In genomic region chr5:74252672-74253286, GRCm38 (mm10) we compare ENCODE assay signal across 12 mouse cellular contexts. TPM values are rescaled to one million over a fixed set of nuclear protein-coding genes. Genes with fewer than 3 reads are reported as not detected.
A peak's percentile ranks its signal among the peaks of the same experiment; 100 is the strongest.
DNase-seq lines count a peak whose midpoint lies in the region; ATAC-seq and TF ChIP-seq lines count a peak whose summit lies in the region.
"Had no signal": no experiment of that assay in that cellular context is flagged by ENCODE, and none has a peak within 500 bp of the region (broad histone marks: within the 10 kb centered on the region; RNA-seq: fewer than 3 reads in every experiment).

No protein-coding gene starts in this region.

- H3K4me1 ChIP-seq in forebrain, embryonic 13.5 days = no peaks in the 10 kb centered on the region
- H3K4me1 ChIP-seq in forebrain, embryonic 12.5 days = peaks cover 10% of the 10 kb centered on the region
- H3K4me1 ChIP-seq in lung, postnatal 0 days (ENCODE audit: insufficient read depth, low read depth, low read length) = peaks cover 16% of the 10 kb centered on the region; the same call in 1 of the 2 replicates

- no peak overlapping the region for H3K27ac ChIP-seq in forebrain, embryonic 13.5 days
- H3K27ac ChIP-seq in forebrain, embryonic 12.5 days = no peak overlapping the region
- peak overlapping the region; percentile 54; the same call in 1 of the 2 replicates for H3K27ac ChIP-seq in lung, postnatal 0 days (ENCODE audit: low read length)
- H3K27ac ChIP-seq: intestine, embryonic 15.5 days; liver, embryonic 14.5 days had no signal

- no peaks in the 10 kb centered on the region for H3K27me3 ChIP-seq in forebrain, embryonic 13.5 days
- no peaks in the 10 kb centered on the region for H3K27me3 ChIP-seq in forebrain, embryonic 12.5 days
- H3K27me3 ChIP-seq in lung, postnatal 0 days (replicated peaks; ENCODE audit: insufficient read depth, low read length) = no peaks in the 10 kb centered on the region
- H3K27me3 ChIP-seq: intestine, embryonic 15.5 days; Patski had no signal

- H3K36me3 ChIP-seq in forebrain, embryonic 13.5 days (ENCODE audit: poor library complexity, severe bottlenecking) = no peaks in the 10 kb centered on the region
- H3K36me3 ChIP-seq in forebrain, embryonic 12.5 days (replicated peaks) = no peaks in the 10 kb centered on the region
- no peaks in the 10 kb centered on the region for H3K36me3 ChIP-seq in lung, postnatal 0 days (ENCODE audit: insufficient read depth, low read length)
- H3K36me3 ChIP-seq: intestine, embryonic 15.5 days had no signal

- no peaks in the 10 kb centered on the region for H3K9me3 ChIP-seq in forebrain, embryonic 13.5 days (replicated peaks)
- H3K9me3 ChIP-seq in forebrain, embryonic 12.5 days = no peaks in the 10 kb centered on the region
- no peaks in the 10 kb centered on the region for H3K9me3 ChIP-seq in lung, postnatal 0 days (ENCODE audit: low read length)
- H3K9me3 ChIP-seq: intestine, embryonic 15.5 days had no signal

- 83% methylated on average over 6 of the region's 6 CpGs for WGBS in forebrain, embryonic 13.5 days
- WGBS in forebrain, embryonic 12.5 days = 84% methylated on average over 6 of the region's 6 CpGs
- 58% methylated on average over 6 of the region's 6 CpGs for WGBS in lung, postnatal 0 days

- no peak overlapping the region for H3K4me2 ChIP-seq in forebrain, embryonic 13.5 days
- no peak overlapping the region for H3K4me2 ChIP-seq in forebrain, embryonic 12.5 days
- H3K4me2 ChIP-seq in lung, postnatal 0 days (replicated peaks; ENCODE audit: low read depth, low read length) = no peak overlapping the region
- H3K4me2 ChIP-seq: intestine, embryonic 15.5 days had no signal

- peak; percentile 31 for DNase-seq in lung, postnatal 0 days (ENCODE audit: low spot score)
- no peak for DNase-seq in lung, postnatal 4 days
- DNase-seq in layer of hippocampus, adult 8-10 months (ENCODE audit: low spot score in 2 of 2) = peak; percentile 74 to 75
- peak; percentile 15 for DNase-seq in right cerebral cortex, postnatal 14 days
- no peak for DNase-seq in MN1 (ENCODE audit: low spot score)
- no peak for DNase-seq in ovary, postnatal 10 days (ENCODE audit: low spot score)
- DNase-seq: spleen, adult 18-20 months had no signal

- TF ChIP-seq CTCF in lung, postnatal 0 days (IDR thresholded peaks at IDR 0.05) = no peak

- peak; percentile 53; the same call in 1 of the 2 replicates for ATAC-seq in forebrain, embryonic 13.5 days
- ATAC-seq in forebrain, embryonic 12.5 days (ENCODE audit: low FRiP score) = no peak
- peak; percentile 44 for ATAC-seq in lung, postnatal 0 days
- ATAC-seq: intestine, embryonic 15.5 days; Patski had no signal

- H3K4me3 ChIP-seq in forebrain, embryonic 13.5 days = no peak overlapping the region
- no peak overlapping the region for H3K4me3 ChIP-seq in forebrain, embryonic 12.5 days (replicated peaks)
- H3K4me3 ChIP-seq in lung, postnatal 0 days (ENCODE audit: low read depth, low read length) = no peak overlapping the region
- H3K4me3 ChIP-seq: intestine, embryonic 15.5 days had no signal

- no peak overlapping the region for H3K9ac ChIP-seq in forebrain, embryonic 13.5 days
- H3K9ac ChIP-seq in forebrain, embryonic 12.5 days = no peak overlapping the region
- H3K9ac ChIP-seq in lung, postnatal 0 days (replicated peaks; ENCODE audit: low read depth) = no peak overlapping the region
- H3K9ac ChIP-seq: intestine, embryonic 15.5 days; liver, embryonic 14.5 days had no signal

- TF ChIP-seq EP300 in lung, postnatal 0 days (IDR thresholded peaks at IDR 0.05) = no peak

RNA-seq across cellular contexts. Expression of gene Rasl11b, which starts 57.7 kb away (rescaled TPM):
- 23.0 TPM in 2 replicates for polyA plus RNA-seq in forebrain, embryonic 13.5 days (2015; fragmentation: Nextera tagmentation; extraction: Ambion mirVana)
- polyA plus RNA-seq in forebrain, embryonic 12.5 days (2016; fragmentation: Nextera tagmentation; extraction: Ambion mirVana) = 29.1 and 31.5 TPM in 2 replicates
- 80.4 and 86.7 TPM in 2 replicates for polyA plus RNA-seq in lung, postnatal 0 days (2015; fragmentation: Nextera tagmentation; extraction: Ambion mirVana)
- 10 to 100 TPM; 60.9 to 67.0 (median 63.6) TPM for total RNA-seq in layer of hippocampus, adult 8-10 months (2022)

Comparison
In these comparisons a context has a peak if more than half of its experiments do, and no peak if none do; other contexts are left out.
1. DNase-seq: peak in lung, postnatal 0 days (single experiment), layer of hippocampus, adult 8-10 months (2 of 2) and right cerebral cortex, postnatal 14 days (single experiment); none in lung, postnatal 4 days (0 of 2), MN1 (single experiment) and ovary, postnatal 10 days (single experiment).